Mouse (Mus musculus) Patski (cell line): ENCODE data around the gene Fgfr2. TPM values are rescaled to one million over a fixed set of nuclear protein-coding genes. Genes with fewer than 3 reads are reported as not detected.
A peak's percentile ranks its signal among the peaks of the same experiment; 100 is the strongest.
"Not testable (repeated sequence)": the region's sequence is repeated elsewhere in the genome, so short reads cannot be mapped to it uniquely, and the experiment has no call there.

Source experiments
- ATAC-seq: fragments of 100-300 bp; one replicate; pipeline ENCODE4 v1.8.0; 2021
- CTCF ChIA-PET: fragments of 350-600 bp; sonication (Branson Sonifier 250); formaldehyde crosslinking; loops from one replicate; lab custom pipeline; 2022; ENCODE audit warnings: inconsistent platforms; lab: Charles Lee
- POLR2A ChIA-PET: fragments of 350-600 bp; sonication (Branson Sonifier 250); formaldehyde crosslinking; loops from one replicate; lab custom pipeline; 2022; ENCODE audit warnings: antibody characterized with exemption, inconsistent platforms; lab: Charles Lee
- DNase-seq: peaks from one replicate; pipeline ENCODE4 v3.0.0-alpha.2; 2011; ENCODE audit warnings: low read depth, low spot score
- H3K27me3 ChIP-seq: fragments of 371-371 bp; one replicate; pipeline ENCODE4 v1.5.1; 2021
- CTCF ChIP-seq: fragments of 100-300 bp; IDR thresholded peaks from one replicate; pipeline ENCODE4 v1.5.1; 2021
- in situ Hi-C: fragments of 300-500 bp; cut with MboI; formaldehyde crosslinking; loops from 3 replicates; pipeline ENCODE4 v1.11.1; 2018; ENCODE audit warnings: low pct_unique_long_range_greater_than_20kb, mixed read lengths
- polyA plus RNA-seq: library from polyadenylated mRNA; unstranded; gene quantifications from one replicate; pipeline ENCODE4 v1.2.3, GENCODE M21; 2021

The Fgfr2 gene
- polyA plus RNA-seq, 1 experiment from 2014 or later: 48.8 TPM

- no peak for DNase-seq
- ChIA-PET CTCF (interaction anchor here (1.4 kb wide), 1 partner anchor 10 kb away, joined by 5 read pairs; no protein-coding TSS in a partner anchor), POLR2A (interaction anchor here (0.7 to 1.1 kb wide), 3 partner anchors 11 to 23 kb away, joined by 3 to 4 read pairs (median 3); no protein-coding TSS in a partner anchor)
- in situ Hi-C loops: no loop called here
- no peak for TF ChIP-seq CTCF
- H3K27me3 ChIP-seq: no peaks in the 10 kb centered on the region
- no peak for ATAC-seq
Observed at GRCm38 (mm10) chr7:133101070-133101469, 22.1 kb downstream of the Fgfr2 start.

- no peak for TF ChIP-seq CTCF
- ChIA-PET POLR2A (interaction anchor here (1.1 kb wide), 1 partner anchor 10 kb away, joined by 3 read pairs; no protein-coding TSS in a partner anchor), CTCF (interaction anchor here (0.9 kb wide), 1 partner anchor 8 kb away, joined by 3 read pairs; no protein-coding TSS in a partner anchor)
- in situ Hi-C loops: no loop called here
- ATAC-seq (no peak), DNase-seq (no peak)
- H3K27me3 ChIP-seq: no peaks in the 10 kb centered on the region
Observed at GRCm38 (mm10) chr7:133100178-133100577, 23.0 kb downstream of the Fgfr2 start.

GRCm38 (mm10) chr7:133099266-133099665 lies 23.9 kb downstream of the Fgfr2 start:
- TF ChIP-seq CTCF: no peak
- POLR2A ChIA-PET: interaction anchor here (0.7 kb wide), 2 partner anchors 11 to 118 kb away, joined by 4 read pairs; no protein-coding TSS in a partner anchor
- no peak for DNase-seq
- ATAC-seq: peak; percentile 79
- no peaks in the 10 kb centered on the region for H3K27me3 ChIP-seq
- CTCF ChIA-PET: interaction anchor here (0.9 to 1.2 kb wide), 2 partner anchors 9 to 59 kb away, joined by 3 read pairs; no protein-coding TSS in a partner anchor
- in situ Hi-C loops: no loop called here

- no peak for DNase-seq
- no peak for TF ChIP-seq CTCF
Observed at GRCm38 (mm10) chr7:133098118-133098793, 24.9 kb downstream of the Fgfr2 start.

GRCm38 (mm10) chr7:133095610-133096009 lies 27.5 kb downstream of the Fgfr2 start:
- ATAC-seq, POLR2A ChIA-PET, CTCF ChIA-PET, DNase-seq, in situ Hi-C loops, H3K27me3 ChIP-seq: not testable (repeated sequence)

More at GRCm38 (mm10) chr7:133098118-133098793, 24.9 kb downstream of the Fgfr2 start:
- in situ Hi-C loops: no loop called here
- no peaks in the 10 kb centered on the region for H3K27me3 ChIP-seq
- no peak for ATAC-seq
- ChIA-PET POLR2A (interaction anchor here (0.7 kb wide), 1 partner anchor 117 kb away, joined by 4 read pairs; no protein-coding TSS in a partner anchor), CTCF (interaction anchor here (1.2 kb wide), 1 partner anchor 58 kb away, joined by 3 read pairs; no protein-coding TSS in a partner anchor)

GRCm38 (mm10) chr7:133094711-133095495 lies 28.2 kb downstream of the Fgfr2 start:
- DNase-seq: no peak
- no peak for ATAC-seq
- ChIA-PET POLR2A (no interaction called here), CTCF (interaction anchor here (1.0 to 1.1 kb wide), 2 partner anchors 18 to 37 kb away, joined by 3 read pairs; no protein-coding TSS in a partner anchor)
- in situ Hi-C loops: no loop called here
- no peak for TF ChIP-seq CTCF
- H3K27me3 ChIP-seq: no peaks in the 10 kb centered on the region

- DNase-seq (no peak), ATAC-seq (no peak)
- in situ Hi-C loops: no loop called here
- CTCF ChIA-PET: interaction anchor here (1.0 to 1.1 kb wide), 2 partner anchors 19 to 36 kb away, joined by 3 read pairs; no protein-coding TSS in a partner anchor
- no peaks in the 10 kb centered on the region for H3K27me3 ChIP-seq
- POLR2A ChIA-PET: no interaction called here
- no peak for TF ChIP-seq CTCF
Observed at GRCm38 (mm10) chr7:133094161-133094560, 29.0 kb downstream of the Fgfr2 start.

- no peak for ATAC-seq
- POLR2A ChIA-PET: no interaction called here
- CTCF ChIA-PET: interaction anchor here (1.0 to 1.1 kb wide), 2 partner anchors 19 to 36 kb away, joined by 3 read pairs; no protein-coding TSS in a partner anchor
- in situ Hi-C loops: no loop called here
- no peak for DNase-seq
- TF ChIP-seq CTCF: no peak
- no peaks in the 10 kb centered on the region for H3K27me3 ChIP-seq
Observed at GRCm38 (mm10) chr7:133093731-133094130, 29.4 kb downstream of the Fgfr2 start.

GRCm38 (mm10) chr7:133090641-133091040 lies 32.5 kb downstream of the Fgfr2 start:
- DNase-seq (no peak), ATAC-seq (no peak)
- ChIA-PET CTCF (no interaction called here), POLR2A (interaction anchor here (0.7 kb wide), 1 partner anchor 10 kb away, joined by 3 read pairs; no protein-coding TSS in a partner anchor)
- in situ Hi-C loops: no loop called here
- no peak for TF ChIP-seq CTCF
- H3K27me3 ChIP-seq: no peaks in the 10 kb centered on the region
